Mouse (Mus musculus): Measurements from ENCODE around the gene Dtd2.

The Dtd2 gene

DNA sequence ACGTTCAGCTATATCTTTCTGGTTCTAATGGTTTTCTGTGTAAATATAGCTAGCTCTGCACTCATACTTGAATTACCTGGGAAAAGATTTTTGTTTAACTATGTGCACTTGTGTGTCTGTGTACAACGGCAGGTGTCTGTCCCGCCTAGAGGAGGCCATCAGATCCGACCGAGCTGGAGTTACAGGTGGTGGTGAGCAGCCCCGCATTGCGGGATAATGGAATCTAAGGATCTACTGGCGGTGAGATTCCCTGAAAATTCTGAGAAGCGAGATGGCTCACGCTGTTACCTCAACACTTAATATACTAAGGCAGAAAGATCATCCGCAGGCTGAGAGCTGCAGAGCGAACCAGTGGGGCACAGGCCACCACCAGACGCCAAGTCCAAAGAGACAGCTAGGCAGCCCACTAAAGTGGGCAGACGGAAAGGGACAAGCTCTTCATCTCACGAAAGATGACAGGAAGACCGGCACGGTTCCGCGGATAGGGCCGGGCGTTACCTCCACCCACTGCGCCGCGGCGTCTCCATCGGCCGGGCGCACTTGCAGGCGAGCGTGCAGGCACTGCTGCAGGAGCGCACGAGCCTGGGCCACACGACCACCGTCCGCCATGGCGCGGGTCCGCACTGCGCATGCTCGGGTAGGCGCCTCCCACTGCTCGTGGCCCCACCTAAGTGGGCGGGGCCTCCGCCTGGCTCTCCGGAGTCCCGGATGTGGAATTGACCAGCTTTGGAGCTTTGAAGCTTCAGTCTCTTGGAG, at the start of gene Dtd2:
Gene Dtd2, minus strand, starts transcription at position 625 of the 756 bp plus-strand sequence.
- peak; percentile 86 for DNase-seq (ENCODE audit: low read depth, low spot score)

DNA sequence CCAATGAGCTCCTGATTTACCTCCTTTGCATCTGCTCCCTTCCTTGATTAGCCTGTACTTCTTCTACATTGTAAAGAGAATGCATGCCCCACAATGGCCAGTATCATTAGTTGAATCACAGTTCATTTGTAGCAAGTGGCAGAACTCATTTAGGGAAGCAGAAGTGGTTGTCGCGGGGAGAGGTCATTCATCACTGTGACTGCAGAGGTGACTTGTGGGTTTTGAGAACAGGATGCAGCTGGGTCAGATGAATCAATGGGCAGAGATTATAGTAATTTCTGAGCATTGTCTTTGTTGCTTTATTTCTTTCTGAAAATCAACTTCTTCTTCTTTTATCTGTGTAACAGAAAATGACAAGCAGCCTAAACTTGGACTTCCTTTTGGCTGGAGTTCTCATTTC, 43.0 kb upstream of the Dtd2 start:
- DNase-seq (ENCODE audit: low read depth, low spot score): no peak

DNA sequence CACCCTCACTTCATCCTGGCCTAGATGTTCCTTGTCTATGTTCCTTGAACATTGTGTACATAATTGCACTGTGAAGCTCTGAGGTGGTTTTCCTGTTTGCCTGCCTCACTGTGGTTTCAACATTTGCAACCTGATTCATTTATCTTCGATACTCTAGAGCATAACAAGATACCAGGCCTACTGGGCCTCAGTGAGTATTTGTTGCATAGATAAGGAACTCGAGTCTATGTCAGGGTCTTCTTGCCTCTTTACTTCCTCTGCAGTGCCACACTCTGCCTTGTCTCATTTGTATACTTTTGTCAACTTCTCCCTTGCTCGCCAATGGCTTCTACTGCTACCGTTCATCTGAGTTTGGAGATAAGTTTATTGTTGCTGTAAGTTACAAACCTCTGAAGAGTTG, 40.1 kb upstream of the Dtd2 start:
- no peak for DNase-seq (ENCODE audit: low read depth, low spot score)

DNA sequence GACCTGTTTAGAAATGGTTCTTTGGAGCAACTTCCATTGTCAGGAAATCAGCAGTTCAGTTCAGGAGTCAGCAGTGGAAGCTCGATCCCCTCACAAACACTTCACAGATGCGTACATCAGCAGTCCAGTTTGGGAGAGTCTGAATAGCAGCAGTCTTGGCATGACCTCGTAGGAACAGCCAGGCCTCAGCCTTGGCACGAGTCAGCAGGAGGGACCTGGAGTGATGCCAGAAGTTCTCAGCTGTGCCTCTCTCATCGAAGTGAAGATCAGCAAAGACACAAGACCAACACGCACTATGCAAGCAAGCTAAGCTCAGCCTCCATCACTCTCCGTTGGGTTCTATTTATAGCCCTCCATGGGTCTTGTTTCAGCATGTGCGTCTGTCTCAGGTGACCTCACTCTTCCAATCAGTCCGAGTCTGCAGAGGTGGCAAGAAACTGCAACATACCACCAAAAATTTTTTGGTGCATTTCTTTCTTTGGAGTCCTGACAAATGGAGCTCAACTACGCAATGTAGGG, 36.6 kb upstream of the Dtd2 start:
- DNase-seq (ENCODE audit: low read depth, low spot score): peak; percentile 55

DNA sequence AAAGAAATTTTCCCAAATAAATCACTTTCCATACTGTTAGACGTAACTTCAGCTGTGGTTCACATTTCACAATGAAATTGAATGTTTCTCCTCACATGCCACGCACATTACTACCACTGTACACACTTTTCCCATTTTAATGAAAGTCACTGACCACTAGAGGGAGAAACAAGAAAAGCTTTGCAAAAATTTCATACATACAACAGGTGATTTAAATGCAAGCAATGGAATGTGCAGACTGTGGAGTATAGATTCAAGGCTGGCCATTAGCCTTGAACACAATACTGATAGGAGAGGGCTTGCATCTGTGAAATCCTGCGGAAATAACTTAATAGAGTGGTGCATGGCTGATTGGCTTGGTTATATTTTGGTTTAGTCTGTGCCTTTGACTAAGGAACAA, 32.1 kb upstream of the Dtd2 start:
- DNase-seq (ENCODE audit: low read depth, low spot score): peak; percentile 72

DNA sequence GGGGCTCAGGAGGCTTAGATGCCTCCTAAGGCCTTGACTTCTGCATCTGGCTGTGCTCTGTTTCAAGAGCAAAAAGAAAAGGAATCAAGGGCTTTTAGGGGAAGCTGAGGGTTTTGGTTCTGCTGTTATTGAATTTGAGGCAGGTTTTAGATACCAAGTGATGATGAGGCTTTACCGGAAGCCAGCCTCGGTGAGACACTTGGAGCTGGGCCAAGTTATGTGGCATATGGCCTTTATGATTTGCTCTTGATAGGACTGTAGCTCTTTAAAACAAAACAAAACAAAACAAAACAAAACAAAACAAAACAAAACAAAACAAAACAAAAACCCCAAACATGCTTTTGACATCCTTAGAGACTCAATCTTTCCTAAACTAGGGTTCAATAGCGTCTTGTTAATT, 28.7 kb upstream of the Dtd2 start:
- no peak for DNase-seq (ENCODE audit: low read depth, low spot score)

DNA sequence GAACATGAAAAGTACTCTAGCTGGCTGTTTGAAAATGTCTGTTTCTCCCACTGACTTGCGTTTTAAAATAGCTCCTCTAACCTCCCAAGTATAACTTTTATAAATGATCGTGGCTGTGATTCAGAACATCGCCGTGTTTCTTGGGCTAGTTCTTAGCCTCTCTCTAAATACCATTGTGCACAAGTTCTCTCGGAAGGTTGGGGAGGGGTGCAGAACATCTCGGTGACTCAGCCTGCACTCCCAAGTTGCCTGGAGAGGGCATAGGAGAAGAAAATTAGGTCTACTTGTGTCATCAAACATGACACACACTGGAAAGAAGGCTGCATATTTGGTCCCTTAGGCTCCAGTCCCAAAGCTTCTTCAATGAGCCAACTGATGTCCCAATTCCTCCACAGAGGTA, 26.0 kb upstream of the Dtd2 start:
- peak; percentile 29 for DNase-seq (ENCODE audit: low read depth, low spot score)

DNA sequence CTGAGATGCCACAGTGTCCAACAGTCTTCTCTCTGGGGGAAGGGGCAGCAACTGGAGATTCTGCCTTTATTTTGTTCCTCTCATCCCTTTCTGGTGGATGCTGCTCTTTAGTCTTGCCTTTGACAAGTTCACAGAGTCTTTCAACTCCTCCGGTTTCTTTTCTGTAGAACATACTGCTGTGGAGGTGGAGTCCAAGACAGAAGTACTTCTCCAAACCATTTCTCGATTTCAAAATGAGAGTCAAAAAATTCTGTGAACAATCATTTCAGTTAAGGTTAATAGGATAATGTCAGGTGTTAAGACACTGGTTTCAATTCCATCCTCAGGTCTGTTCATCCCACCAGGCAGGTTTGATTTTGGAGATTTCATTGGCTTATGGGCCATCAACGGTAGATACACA, 21.7 kb upstream of the Dtd2 start, which contains the start of gene Gpr33:
Gene Gpr33, minus strand, starts transcription at position 101 of the 400 bp plus-strand sequence.
- DNase-seq (ENCODE audit: low read depth, low spot score): no peak

DNA sequence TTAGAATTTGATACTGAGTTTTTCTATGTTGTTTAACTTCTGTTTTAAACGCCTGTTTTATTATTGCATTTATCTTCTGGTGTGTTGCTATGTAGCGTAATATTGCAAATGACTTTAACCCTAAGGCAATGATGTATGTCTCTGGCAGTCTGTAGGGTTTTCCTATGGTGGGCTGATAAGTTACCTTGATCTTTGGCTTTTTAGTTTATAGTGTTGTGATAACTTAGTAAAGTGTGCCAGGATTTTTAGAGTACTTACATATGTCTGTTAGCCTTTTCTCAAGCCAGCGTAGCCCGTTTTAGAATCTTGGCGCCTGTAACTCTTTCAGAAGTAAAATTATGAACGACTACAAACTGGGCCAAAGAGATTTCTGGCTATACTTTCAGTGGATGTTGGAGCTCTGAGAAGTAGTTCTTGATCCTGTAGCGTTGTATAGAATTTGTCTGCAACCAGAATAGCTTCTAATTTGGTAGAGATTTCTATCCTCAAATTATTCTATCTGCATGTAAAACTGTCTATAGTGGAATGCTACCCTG, 8.3 kb upstream of the Dtd2 start:
- DNase-seq (ENCODE audit: low read depth, low spot score): no peak

DNA sequence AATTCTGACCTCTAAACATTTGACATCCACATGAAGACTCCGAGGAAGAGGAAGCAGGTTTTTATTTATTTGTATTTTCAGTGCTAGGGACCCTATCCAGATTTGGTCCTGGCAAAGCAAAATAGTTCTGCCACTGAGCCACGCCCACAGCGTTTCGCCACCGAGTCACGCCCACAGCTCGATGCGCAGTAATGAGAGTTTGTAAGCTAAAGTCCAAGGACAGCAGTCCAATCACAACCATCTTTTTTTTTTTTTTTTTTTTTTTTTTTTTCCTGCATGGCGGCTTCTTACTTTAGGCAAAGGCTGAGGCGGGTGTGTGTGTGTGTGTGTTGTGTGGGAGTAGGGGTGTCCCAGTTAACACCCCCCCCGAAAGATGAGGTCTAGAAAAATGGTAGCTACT, 7.7 kb upstream of the Dtd2 start:
- no peak for DNase-seq (ENCODE audit: low read depth, low spot score)

DNA sequence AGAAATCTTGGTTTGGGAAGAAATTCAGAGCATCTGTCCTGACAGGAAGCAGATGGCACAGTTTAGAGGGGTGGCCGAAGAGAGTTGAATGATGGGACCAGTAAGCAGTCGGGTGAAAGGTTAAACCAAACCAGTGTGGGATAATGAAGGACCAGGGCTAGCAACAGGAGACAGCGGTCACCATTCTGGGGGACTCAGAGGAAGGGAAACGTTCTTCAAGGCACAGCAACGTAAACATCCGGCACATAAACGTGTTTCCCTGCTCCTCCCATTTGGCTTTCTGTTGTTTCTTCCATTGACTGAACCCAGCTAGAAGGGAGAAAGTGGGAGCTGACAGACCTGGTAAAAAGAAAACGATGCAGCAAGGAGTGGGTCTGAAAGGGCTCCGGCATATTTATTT, 7.0 kb upstream of the Dtd2 start:
- DNase-seq (ENCODE audit: low read depth, low spot score): no peak

DNA sequence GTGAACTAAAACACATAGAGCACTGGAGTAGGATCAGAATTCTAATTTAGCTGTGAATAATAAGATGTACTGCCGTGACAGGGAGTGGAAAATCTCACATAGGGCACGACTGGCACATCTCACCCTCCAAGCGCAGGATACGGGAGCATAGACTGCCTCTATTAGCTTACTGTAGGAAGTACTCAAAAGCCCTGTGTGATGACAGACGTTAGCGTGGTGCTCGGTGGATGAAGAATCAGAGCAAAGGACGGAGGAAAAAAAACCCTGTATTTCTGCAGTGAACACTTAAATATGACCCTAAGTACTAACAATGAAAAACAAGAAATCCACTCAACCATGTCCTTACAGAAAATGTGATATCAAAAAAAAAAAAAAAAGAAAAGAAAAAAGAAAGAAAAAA, 5.9 kb upstream of the Dtd2 start:
- DNase-seq (ENCODE audit: low read depth, low spot score): no peak

DNA sequence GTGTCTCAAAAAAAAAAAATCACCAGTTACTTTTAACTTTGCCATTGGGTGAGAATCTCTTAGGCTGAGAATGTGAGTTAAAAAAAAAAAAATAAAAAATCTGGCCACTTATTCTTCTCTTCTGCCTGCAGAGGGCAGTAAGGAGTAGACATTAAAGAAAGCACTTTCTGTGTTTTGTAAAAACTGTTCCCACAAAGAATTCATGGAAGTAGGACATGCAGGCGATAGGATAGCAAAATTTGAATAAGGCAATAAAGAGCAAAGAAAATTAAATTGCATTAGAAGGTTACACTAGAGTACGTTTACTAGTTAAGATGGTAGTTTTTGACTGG, 4.3 kb upstream of the Dtd2 start:
- peak; percentile 77 for DNase-seq (ENCODE audit: low read depth, low spot score)

DNA sequence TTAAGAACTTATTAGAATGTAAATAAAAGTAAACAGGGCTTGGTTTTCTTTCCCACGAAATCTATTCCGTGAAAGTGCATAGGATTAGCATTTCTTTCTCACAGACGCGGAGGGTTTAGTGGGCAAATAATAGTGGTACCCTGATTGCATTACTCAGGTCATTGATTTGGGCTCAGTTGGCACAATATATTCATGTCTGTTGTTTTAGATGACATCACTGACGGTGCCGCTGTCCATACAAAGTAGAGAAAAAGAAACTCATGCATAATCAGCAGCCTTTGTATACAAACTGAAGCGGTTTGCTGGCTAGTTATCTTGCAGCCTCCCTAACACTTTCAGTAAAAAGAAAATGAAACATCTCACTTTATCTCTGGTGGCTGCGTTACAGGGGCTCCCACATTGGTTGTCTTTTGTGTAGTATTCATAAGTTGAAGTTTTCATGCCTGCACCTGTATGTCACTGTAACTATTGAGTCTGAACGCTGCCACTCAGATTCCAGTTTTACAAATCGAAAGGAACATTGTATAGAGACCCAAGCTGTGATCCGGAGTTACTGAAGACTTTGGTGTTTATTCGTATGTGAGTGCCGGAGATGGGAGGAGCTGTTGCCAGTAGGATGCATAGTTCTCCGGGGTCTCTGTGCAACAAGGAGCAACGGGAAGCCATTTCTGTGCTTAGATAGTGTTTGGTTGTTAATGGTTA, 3.8 kb upstream of the Dtd2 start:
- no peak for DNase-seq (ENCODE audit: low read depth, low spot score)

DNA sequence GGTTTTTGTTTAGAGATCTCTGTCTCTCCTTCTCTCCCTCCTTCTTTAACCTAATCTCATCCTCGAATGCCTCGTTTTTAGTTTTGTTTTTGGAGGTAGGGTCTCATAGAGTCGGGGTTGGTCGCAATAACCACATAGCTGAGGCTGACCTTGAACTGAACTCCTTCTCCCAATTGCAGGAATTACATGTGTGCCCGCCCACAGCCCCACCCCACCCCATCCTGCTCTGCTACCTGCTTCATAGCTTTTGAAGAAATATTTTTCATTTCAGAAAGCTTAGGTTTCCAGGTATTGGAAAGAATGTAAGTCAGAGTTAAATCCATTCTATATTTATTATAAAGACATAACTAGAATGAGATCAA, 313 bp upstream of the Dtd2 start:
- no peak for DNase-seq (ENCODE audit: low read depth, low spot score)

DNA sequence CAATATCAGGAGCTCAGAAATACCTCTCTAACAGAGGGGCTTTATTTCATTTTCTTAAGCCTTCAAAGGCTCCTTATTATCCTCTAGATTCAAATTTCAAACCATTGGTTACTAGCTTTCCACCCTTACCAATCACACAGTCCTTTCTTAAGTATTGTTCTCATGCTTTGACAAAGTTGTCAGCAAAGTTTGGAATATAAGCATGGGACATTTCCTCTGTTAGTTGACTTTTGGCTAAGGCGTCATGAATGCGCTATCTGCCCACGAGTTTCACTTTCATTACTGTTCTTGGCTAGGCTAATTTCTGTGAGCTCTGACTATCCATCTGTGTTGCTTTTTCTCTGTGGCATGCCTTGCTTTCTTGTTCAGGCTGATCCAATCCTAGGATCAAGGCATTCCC, 3.6 kb downstream of the Dtd2 start:
- DNase-seq (ENCODE audit: low read depth, low spot score): no peak

DNA sequence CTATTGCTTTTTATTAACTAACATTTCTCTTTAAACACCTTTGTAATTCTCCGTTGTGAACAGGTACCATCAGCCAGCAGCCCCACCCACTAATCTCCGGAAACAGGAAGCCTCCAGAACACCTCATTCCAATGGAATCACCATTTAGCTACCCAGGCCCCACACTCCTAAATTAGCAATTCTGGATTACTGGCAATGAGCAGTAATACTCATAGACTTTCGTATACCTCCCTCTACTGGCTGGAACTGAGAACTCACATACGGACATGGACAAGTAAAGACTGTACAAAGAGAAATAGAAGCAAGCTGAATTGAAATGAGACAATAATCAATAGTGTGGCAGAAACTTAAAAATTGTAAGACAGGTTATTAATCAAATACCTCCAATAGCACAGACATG, 4.8 kb downstream of the Dtd2 start:
- peak; percentile 90 for DNase-seq (ENCODE audit: low read depth, low spot score)

DNA sequence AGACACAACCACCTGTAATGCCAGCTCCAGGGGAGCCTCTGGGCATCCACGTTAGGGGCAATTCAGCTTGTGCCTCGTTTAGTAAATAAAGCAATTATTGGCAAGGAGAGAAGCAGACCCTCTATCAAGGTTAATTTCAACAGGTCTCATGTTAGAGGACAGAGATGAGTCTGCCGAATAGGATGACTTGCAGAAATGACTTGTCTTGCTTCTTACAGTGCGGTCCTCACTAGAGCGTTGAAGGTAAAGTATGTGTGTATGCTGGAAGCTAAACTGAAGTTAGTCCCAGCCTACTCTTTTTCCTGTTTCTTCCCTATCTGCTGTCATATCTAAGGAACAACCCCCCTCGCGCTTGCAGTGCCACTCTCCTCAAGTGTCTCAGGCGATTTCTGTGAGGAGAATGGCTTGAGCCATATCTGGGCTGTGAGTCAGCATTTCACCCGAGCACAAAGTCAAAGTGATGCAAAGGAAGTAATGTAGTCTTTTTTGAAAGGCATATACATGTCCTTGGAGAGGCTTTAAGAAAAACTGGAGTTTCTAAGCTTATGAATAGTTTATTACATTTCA, 7.9 kb downstream of the Dtd2 start:
- peak; percentile 24 for DNase-seq (ENCODE audit: low read depth, low spot score)

DNA sequence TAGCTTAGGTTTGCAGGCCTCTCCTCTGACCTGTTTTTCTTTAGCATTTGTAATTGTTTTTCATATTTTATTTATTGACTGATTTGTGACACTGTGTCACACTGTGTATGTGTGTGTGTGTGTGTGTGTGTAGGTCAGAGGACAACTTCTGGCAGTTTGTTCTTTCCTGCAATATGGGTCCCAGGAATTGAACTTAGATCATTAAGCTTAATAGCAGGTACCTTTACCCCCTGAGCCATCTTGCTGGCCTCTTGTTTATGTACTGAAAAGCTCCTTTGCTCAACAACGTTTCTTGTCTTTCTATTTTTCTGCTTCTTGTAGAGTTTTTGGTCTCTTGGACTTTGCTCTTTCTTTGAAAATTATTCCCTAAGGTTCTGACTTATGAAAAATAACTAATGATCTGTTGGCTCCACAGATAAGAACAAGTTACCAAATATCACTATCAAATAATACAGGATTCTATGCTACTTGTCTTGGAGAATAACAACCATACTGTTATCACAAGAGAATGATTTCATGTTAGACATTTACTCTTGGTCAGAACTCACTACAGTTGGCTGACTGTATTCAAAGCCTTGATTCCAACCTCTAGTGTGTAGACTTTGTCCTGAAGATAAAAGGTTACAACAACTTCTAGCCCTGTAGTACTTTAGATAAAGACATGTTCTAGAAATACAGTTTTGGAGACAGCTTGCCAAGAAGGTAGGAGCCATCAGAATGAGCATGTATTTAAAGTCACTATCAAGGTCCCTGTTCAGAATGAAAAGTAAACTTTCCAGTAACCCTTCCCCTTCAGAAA, 10.4 kb downstream of the Dtd2 start:
- DNase-seq (ENCODE audit: low read depth, low spot score): no peak

DNA sequence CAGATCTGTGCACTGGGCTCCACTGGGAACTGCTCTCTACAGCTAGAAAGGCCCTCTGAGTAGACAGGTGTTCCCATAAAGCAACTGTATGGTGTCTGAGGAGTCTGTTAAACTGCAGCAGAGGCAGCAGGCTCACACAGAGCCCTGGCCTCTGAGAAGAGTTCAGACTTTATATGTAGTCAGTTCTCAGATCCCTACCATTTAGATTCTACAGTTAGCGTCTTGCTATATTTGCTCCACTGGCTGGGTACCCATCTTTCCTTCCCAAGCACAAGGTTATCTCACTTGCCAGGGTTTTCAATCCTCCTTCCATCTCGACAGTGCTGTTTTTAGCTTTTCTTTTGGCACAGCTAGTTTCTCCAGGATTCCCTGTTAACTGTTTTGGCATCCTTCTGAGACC, 15.7 kb downstream of the Dtd2 start:
- DNase-seq (ENCODE audit: low read depth, low spot score): no peak

DNA sequence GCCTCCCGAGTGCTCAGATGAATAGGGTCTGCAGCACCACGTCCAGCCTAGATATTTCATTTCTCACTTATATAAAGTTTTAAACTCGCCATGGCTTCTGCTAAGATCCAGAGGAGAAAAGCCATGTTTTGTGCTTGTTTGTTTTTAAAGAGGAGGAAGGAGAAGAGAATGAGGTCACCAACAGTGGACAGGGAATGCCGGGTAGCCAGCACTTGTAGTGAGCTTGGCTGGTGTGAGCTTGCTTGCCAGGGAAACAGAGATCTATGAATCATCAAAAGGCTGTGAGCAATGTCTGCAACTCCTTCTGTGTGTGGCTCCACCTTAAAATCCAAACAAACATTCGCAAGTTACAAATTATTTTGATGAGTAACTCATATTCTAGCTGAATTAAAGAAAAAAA, 17.8 kb downstream of the Dtd2 start:
- peak; percentile 86 for DNase-seq (ENCODE audit: low read depth, low spot score)

DNA sequence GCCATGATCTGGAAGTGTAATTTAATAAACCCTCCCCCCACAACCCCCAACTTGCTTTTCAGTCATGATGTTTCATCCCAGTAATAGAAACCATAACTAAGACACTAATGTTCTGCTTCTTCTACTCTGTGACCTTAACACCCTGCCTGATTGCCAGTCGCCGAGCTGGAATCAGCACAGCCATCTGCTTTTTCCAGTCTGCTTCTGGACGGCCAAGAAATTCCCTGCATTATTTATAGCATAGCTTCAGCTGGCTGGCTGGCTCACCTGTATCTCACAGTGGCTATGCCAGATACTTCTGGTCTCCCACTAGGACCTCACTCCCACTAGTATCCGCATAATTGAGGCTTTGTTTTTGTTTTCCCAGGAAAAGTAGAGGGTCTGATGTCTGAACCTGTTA, 20.5 kb downstream of the Dtd2 start:
- DNase-seq (ENCODE audit: low read depth, low spot score): no peak

All from 3T3-L1 (cell line).